Mouse (Mus musculus): ENCODE measurements around the gene Saxo1.

Saxo1 gene

DNA sequence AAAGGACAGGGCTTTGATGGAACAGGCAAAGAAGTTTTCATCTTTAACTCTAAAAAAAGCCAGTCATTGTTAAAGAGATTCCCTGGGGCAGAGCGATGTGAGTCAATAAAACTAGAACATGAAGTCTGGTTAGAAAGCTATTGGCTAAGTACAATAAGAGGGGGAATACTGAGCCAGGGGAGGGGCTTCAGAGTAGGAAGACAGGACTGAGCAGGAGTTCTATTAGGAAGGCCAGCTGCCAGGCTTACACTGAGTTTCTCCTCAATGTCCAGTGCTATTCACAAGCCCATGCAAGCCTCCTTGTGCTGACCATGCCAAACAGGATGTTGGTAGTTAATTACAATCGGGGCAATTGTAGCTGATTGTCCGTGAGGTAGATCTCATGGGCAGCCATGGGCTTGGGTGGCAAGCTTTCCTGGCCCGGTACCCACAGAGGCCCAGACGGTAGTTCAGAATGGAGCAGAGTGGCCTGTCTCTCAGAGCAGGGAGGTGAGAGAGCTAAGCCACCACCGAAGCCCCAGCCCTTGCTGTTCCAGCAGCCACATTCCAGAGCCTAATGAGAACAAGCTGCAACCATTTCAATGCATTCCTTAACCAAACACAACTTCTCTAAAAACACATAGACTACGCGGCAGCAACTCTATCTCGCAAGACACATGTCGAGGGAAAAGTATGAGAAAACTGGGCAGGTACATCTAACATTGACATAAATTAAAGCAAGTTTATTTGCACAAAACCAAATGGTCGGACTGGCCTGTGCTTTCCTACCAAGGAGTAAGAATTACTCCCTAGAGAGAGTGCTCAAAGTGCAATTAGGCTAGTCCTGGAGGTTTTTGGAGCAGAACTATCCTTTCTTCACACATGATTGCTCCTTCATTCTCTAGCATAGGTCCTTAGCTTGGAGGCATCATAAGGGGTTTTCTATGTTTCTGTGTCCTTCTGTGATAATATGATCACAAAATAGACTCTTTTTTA is 30.7 kb downstream of the Saxo1 start:
- no peak for DNase-seq (ENCODE audit: low spot score)

DNA sequence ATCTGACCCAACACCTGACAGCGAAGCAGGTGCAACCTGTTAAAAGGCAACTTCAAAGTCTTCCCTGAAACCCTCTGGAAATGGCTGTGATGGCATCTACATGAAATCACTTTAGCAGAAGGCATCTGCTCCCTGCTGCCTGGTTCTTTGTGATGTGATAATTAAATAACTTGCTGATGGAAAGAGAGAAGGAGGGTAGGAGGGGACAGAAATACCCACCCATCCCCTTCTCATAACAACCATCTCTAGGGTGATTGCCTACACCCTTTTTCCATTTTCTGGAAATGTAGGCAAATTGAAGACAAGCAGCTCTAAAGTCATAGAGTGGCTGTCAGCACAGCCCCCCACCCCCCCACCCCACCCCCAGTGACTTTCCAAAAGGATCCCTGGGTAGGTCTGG is 33.6 kb downstream of the Saxo1 start:
- no peak for DNase-seq (ENCODE audit: low spot score)

DNA sequence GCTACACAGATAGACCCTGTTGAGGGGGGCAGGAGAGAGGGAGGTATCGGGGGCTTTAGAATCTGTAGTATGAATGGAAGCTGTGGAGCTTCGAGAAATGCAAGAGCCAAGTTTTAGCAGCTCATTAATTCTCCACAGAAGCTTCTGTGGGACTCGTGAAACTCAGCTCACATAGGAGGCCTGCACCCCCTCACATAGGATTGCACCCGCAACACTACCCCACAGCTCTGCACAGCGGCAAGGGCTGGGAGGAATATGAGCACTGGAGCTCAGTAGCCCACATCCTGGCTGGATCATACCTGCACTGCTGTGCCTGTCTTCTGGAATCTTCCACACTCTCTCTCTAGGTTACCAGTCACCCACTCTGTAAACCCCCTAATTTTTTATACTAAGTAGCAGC is 34.4 kb downstream of the Saxo1 start:
- DNase-seq (ENCODE audit: low spot score), result no peak

- no peak for DNase-seq (ENCODE audit: low spot score)
Observed at GRCm38 (mm10) chr4:86520695-86521094, 37.4 kb downstream of the Saxo1 start.

DNA sequence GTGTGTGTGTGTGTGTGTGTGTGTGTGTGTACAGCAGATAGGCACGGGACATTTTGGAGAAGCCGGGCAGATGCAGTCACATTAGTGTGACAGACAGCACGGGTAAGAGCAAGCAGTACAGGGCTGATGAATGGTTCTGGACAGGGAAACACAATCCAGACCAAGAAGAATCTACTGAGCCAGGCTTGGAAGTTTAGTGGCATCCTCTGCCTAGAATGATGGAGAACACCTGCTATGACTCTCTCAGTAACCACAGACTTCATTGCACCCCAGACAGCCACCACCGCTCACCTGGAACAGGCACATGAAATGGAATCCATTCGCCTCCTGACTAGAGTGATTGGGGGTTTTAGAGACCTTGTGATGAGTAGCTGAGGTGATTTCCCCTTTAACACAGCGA is 38.2 kb downstream of the Saxo1 start:
- no peak for DNase-seq (ENCODE audit: low spot score)

GRCm38 (mm10) chr4:86504656-86505055 is 53.5 kb downstream of the Saxo1 start:
- no peak for DNase-seq (ENCODE audit: low spot score)

DNA sequence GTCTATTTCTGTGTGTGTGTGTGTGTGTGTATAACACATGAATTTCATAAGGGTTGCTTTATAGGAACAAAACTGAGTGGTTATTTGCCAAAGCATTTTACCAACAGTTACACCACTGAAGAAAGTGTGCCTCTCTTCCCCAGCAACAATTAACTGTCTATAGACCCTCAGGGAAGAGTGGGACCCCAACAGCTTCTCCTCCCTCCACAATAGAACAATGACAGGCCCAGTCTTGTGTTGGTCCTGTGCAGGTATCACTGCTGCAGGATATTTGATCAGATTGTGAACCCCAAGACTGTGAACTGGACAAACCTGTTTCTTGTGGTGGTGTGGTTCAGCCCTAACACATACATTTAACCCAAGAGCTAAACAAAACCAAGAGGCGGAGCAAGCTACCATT is 58.6 kb downstream of the Saxo1 start:
- no peak for DNase-seq (ENCODE audit: low spot score)

DNA sequence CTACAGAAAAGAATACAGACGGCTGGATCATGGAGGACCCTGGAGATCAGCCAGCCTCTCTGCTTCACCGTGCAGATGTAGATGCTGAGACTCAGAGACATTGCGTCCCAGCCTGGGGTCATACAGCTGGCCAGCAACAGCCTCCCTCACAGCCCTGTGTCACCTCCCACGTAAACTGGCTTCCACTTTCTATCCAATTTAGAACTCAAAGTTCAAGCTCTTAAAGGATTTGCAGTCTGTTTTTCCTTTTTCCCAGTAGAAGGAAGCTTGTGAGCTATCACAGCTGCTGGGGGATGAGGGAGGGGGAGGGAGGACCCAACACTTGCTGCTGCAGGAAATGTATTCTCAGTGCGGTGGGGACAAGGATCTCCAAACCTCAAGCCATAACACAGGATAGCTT is 59.4 kb downstream of the Saxo1 start:
- DNase-seq (ENCODE audit: low spot score), result no peak

DNA sequence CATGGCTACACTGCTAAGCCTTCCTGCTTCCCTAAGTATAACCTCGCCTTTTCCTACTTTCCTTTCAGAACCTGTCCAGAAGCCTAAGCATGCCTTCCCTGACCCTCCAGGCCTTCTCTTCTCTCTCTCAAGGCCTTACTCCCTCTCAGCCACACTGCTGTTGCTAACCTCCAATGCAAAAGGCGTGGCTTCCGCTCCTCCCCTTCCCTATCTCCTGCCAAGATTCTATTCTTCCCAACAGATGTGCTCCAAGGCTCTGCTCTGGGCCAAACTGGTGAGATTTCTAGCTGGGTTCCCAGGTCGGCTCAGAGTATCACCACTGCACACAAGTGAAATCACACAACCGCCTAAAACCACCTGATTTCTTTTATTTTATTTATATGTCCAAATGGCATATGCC is 69.0 kb downstream of the Saxo1 start:
- DNase-seq (ENCODE audit: low spot score), result peak; percentile 5

GRCm38 (mm10) chr4:86486901-86487300 is 71.2 kb downstream of the Saxo1 start:
- DNase-seq (ENCODE audit: low spot score), result no peak

- DNase-seq (ENCODE audit: low spot score), result no peak
Observed at GRCm38 (mm10) chr4:86486491-86486890, 71.6 kb downstream of the Saxo1 start.

DNA sequence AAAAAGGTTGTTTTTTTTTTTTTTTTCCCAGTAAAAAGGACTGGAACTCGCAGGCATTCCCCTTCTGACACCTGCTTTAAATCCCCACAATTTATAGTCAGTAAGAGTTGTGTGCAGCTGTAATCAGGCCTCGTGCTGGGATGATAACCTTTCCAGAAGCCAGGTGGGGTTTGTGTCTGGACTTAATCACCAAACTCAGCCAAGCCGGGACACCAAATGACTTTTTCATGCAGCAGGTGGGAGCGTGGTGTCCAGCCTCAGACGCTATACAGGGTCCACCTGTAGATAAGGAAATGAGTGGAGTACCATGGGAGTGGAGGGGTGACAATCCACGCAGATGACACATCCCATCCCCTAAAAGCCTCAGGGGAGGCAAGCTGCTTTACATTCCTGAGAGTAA is 73.1 kb downstream of the Saxo1 start:
- no peak for DNase-seq (ENCODE audit: low spot score)

DNA sequence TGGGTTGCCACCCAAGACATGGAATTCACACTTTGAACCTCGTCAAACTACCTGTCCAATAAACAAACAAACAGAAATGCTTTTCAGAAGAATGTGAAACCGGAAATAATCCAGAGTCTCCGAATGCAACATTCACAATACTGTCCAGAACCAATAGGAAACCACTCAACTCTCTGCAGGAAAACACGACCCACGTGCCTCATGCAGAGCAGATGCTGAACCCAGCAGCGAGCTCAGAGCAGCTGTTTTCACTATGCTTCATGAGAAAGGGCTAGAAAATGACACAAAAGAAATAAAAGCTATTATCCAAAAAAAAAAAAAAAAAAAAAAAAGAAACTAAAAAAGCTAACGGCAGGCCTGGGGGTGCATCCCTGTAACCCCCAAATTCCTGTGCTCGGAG is 74.4 kb downstream of the Saxo1 start:
- DNase-seq (ENCODE audit: low spot score), result no peak

DNA sequence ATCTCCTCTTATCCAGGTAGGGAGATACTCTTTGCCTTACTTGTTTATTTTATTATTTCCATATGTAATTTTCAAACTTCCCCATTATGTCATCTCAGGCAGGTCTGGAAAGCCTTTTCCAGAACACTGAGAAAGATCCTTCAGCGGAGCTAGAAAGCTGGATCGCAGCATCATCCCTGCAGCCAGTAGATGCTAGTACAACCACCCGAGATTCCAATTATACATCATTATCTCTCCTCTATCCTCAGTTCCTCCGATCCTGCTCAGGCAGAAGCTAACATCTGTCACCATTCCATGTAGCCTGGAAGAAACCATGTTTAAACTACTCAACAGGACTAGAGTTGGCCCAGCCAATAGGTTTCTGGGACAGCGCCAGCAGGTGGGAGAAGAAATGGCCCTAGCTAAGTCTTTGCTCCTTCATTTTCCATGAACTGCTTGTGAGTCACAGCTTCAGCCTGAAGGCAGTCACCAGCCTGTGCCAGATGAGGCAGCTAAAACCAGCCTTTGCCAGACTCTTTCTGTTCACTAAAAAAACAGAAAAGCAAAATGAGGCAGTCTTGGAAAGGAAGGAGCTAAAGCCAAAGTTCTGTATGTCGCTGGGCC is 75.0 kb downstream of the Saxo1 start:
- no peak for DNase-seq (ENCODE audit: low spot score)

- no peak for DNase-seq (ENCODE audit: low spot score)
Observed at GRCm38 (mm10) chr4:86480891-86481290, 77.2 kb downstream of the Saxo1 start.

- DNase-seq (ENCODE audit: low spot score), result no peak
Observed at GRCm38 (mm10) chr4:86464808-86465207, 93.3 kb downstream of the Saxo1 start.

GRCm38 (mm10) chr4:86450468-86450867 is 107.7 kb downstream of the Saxo1 start:
- no peak for DNase-seq (ENCODE audit: low spot score)

GRCm38 (mm10) chr4:86436336-86436735 is 121.8 kb downstream of the Saxo1 start:
- no peak for DNase-seq (ENCODE audit: low spot score)

DNA sequence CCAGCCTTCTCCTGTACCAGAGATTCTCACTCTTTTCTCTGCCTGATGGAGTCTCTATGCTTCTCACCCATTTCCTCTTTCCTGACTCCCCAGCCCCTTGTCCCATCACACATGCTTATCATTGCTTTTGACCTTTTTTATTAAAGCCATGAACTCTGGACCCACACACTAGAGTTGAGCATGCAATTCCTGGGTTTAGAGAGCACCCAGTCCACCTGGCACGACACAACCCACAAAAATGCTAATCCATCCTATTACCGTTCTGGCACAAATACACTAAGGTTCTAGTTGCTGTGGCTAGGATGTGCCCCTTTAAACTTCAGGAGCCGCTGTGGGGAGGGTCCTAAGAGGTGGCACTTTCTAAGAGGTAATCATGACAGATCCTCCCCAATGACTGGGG is 122.5 kb downstream of the Saxo1 start:
- no peak for DNase-seq (ENCODE audit: low spot score)

DNA sequence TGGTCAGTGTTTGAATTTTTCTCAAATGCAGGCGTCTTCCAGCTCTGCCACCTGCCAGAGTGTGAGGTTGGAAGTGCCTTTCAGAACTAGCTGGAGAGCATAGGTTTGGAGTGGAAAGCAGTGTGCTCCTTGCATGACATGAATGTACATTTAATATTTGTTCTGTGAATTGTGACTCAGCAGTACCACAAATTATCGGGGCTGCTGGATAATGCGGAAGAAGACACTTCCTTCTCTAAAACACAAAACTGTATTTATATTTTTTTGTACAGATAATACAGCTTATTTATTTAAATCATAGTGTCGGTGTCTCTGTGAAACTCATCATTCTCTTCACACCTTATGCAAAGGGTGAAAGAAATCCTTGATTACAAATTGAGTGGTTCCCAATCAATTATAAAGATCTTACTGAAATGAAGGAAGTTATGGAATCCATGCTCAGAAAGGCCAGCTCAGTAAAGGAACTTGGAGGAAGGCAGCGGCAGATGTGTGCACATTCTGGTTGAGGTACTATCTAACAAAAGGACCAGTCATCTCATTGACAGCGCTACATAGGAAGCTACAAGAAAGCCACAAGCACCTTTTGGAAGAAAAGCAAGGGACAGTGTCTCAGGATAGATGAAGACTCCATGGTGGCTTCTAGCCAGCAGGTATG is 129.9 kb downstream of the Saxo1 start:
- no peak for DNase-seq (ENCODE audit: low spot score)

GRCm38 (mm10) chr4:86427312-86427711 is 130.8 kb downstream of the Saxo1 start:
- DNase-seq (ENCODE audit: low spot score), result no peak

GRCm38 (mm10) chr4:86426549-86426948 is 131.6 kb downstream of the Saxo1 start:
- DNase-seq (ENCODE audit: low spot score), result no peak

- no peak for DNase-seq (ENCODE audit: low spot score)
Observed at GRCm38 (mm10) chr4:86425581-86425980, 132.5 kb downstream of the Saxo1 start.

Measured in adipocyte (in vitro differentiated cells).